Mouse (Mus musculus) small intestine, adult 2 months (tissue): ENCODE measurements around the gene Tspyl3. TPM values are rescaled to one million over a fixed set of nuclear protein-coding genes. Genes with fewer than 3 reads are reported as not detected.

ENCODE experiments used
- H3K27ac ChIP-seq: fragments of 200-500 bp; 2 replicates; pipeline ENCODE4 v1.5.1; 2012; ENCODE audit warnings: low read depth, low read length, control low read depth, inconsistent platforms; ENCODE audit not compliant: insufficient read depth
- H3K27me3 ChIP-seq: fragments of 200-500 bp; 2 replicates; pipeline ENCODE4 v1.6.1; 2012; ENCODE audit warnings: mild to moderate bottlenecking, moderate library complexity, low read length, inconsistent platforms; ENCODE audit not compliant: control insufficient read depth, insufficient read depth
- H3K36me3 ChIP-seq: fragments of 200-500 bp; 2 replicates; pipeline ENCODE4 v1.6.1; 2012; ENCODE audit warnings: mild to moderate bottlenecking, low read length, control low read depth, inconsistent platforms; ENCODE audit not compliant: control insufficient read depth, insufficient read depth
- H3K4me1 ChIP-seq: fragments of 200-500 bp; 2 replicates; pipeline ENCODE4 v1.6.1; 2012; ENCODE audit warnings: low read length, inconsistent platforms, mixed read lengths; ENCODE audit not compliant: control insufficient read depth, insufficient read depth, insufficient read length
- H3K4me3 ChIP-seq: fragments of 200-500 bp; 2 replicates; pipeline ENCODE4 v1.5.1; 2012; ENCODE audit warnings: low read depth, mild to moderate bottlenecking, control low read depth, inconsistent platforms, low read length, moderate library complexity
- CTCF ChIP-seq: fragments of 200-500 bp; IDR thresholded peaks from 2 replicates; pipeline ENCODE4 v1.5.1; 2012; ENCODE audit warnings: low read depth, mild to moderate bottlenecking, control low read depth, inconsistent platforms, low read length, moderate library complexity, mixed read lengths; ENCODE audit not compliant: insufficient replicate concordance, insufficient read length; ENCODE audit errors: extremely low read depth
- POLR2A ChIP-seq: fragments of 200-500 bp; IDR thresholded peaks from 2 replicates; pipeline ENCODE4 v1.6.1; 2012; ENCODE audit warnings: low read depth, mild to moderate bottlenecking, control low read depth, inconsistent platforms, low read length, moderate library complexity
- WGBS: fragments of 180-500 bp; shearing (Covaris S2); methylation state at CpG from one replicate; pipeline ENCODE4 v1.1.7; 2018; 5-methylcytosine and 5-hydroxymethylcytosine counted together
- polyA plus RNA-seq: library from polyadenylated mRNA; depleted of rRNA; stranded (reverse); fragments of >200 nt; gene quantifications from 2 replicates; pipeline ENCODE4 v1.2.3, GENCODE M21; 2012

Gene Tspyl3
- polyA plus RNA-seq, 1 experiment: 2.4 TPM

DNA sequence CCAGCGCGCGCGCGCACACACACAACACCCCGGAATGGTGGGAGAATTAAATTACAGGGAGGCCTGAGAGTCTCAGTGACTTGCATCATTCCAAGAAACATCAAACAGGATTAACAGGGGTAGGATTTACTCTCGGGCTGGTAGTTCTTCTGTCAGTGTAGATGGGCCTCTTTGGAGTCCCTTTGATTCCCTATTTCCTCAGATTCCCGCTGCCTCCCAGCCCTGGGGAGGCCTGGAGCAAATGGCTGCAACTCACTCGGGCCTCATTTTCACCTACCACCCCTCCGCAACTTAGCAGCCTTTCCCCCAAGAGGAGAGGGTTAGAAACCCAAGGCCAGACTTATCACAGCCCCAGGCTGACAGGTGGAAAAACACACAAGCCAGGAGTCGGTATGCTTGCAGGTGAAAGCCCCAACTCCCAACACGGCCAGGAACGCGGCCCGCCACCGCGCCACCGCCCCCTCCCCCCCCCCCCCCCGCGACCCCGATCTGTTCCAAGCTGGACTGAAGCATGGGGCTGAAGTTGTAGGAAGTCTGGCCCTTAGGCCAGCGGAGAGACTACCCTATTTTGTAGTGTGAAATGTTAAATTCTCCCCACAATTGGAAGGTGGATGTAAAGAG is 14.7 kb upstream of the Tspyl3 start:
- 5% methylated on average over 22 of the region's 22 CpGs for WGBS
- TF ChIP-seq POLR2A (no peak), CTCF (no peak)
- peak overlapping the region; percentile 85 for H3K4me3 ChIP-seq
- H3K27me3 ChIP-seq: no peaks in the 10 kb centered on the region
- H3K27ac ChIP-seq: peak overlapping the region; percentile 85
- H3K36me3 ChIP-seq: peaks cover 8% of the 10 kb centered on the region
- peaks cover 23% of the 10 kb centered on the region; the same call in 1 of the 2 replicates for H3K4me1 ChIP-seq

DNA sequence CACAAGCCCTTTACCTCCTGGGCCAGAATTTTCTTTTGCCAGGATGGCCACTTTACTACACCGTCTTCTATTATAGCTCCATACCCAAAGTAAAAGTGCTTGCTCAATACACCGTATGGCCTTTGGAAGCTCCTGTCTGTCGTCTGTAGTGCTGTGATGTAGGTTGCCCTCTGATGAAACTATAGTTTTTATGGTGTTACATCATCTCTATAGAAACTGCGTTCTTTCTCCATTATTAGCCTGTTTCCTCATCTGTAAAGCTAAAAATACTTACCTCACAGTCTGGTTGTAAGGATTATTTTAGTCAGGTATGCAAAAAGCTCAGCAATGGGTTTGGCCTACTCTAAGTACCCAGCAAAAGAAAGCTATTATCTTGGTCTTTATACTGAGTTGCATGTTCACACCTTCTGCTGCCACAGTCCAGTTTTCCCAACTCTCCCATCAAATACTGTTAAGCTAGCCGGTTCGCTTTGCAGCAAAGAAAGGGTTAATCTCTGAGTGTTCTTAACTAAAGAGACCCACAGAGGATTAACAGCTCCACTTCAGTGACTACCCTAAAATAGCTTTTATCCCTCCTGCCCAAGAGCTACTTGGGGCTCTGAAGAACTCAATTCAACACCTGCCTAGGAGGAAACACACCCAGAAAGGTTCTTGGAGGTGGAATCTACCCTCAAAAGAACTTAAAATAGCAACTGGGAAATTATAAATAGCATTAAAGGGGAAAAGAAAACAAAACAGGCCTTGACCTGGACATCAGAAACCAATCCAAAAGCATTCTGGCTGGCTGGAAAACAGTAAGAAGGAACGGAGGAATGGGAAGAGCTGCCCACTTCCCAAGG is 14.0 kb upstream of the Tspyl3 start:
- peaks cover 12% of the 10 kb centered on the region for H3K36me3 ChIP-seq
- H3K27me3 ChIP-seq: no peaks in the 10 kb centered on the region
- H3K27ac ChIP-seq: peak overlapping the region; percentile 69
- no peak for TF ChIP-seq CTCF
- TF ChIP-seq POLR2A: no peak
- H3K4me3 ChIP-seq: peak overlapping the region; percentile 85
- H3K4me1 ChIP-seq: peaks cover 23% of the 10 kb centered on the region; the same call in 1 of the 2 replicates
- WGBS: 16% methylated on average over 7 of the region's 7 CpGs

DNA sequence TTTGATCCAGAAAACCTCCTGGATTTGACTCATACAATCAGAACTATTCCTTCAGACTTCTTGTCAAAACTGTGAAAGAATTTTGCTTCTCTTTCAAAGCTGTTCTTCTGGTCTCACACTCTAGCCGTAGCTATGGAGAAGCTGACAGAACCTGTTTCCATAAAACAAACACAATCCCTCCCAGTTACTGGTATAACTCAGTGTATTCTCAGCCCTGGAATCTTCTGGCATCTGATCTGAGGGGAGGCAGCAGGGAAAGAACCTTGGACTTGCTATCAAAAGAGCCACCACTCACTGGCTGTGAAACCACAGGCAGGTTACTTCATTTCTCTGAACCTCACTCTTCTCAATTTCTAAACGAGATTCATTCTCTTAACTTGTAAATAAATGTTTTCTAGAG is 13.2 kb upstream of the Tspyl3 start:
- TF ChIP-seq CTCF (no peak), POLR2A (no peak)
- Histone ChIP-seq H3K4me3 (no peak overlapping the region), H3K36me3 (peaks cover 19% of the 10 kb centered on the region), H3K27me3 (no peaks in the 10 kb centered on the region), H3K4me1 (peaks cover 23% of the 10 kb centered on the region; the same call in 1 of the 2 replicates), H3K27ac (peak overlapping the region; percentile 54)
- WGBS: 16% methylated on average over 2 of the region's 2 CpGs

DNA sequence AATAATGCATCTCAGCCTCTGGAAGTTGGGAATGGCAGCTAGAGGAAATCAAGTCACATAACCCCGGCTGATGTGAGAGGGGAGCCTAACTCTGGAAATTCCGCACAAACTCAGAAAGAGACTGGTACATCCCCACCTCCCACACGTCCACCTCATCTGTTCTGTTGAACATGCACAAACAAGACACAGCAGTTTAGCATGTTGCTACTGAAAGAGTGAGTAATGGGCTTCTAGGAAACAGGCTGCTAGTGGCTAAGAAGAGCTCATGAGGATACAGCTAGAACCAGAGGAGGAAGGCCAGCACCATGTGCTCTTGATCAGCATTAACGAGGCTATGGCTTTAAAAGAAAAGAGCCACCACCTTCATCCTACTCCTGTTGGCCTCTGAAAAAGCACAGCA is 12.7 kb upstream of the Tspyl3 start:
- Histone ChIP-seq H3K27me3 (no peaks in the 10 kb centered on the region), H3K4me1 (peaks cover 20% of the 10 kb centered on the region; the same call in 1 of the 2 replicates), H3K4me3 (no peak overlapping the region), H3K36me3 (peaks cover 21% of the 10 kb centered on the region), H3K27ac (peak overlapping the region; percentile 41; the same call in 1 of the 2 replicates)
- no peak for TF ChIP-seq CTCF
- no peak for TF ChIP-seq POLR2A
- WGBS: 48% methylated on average over 4 of the region's 4 CpGs

DNA sequence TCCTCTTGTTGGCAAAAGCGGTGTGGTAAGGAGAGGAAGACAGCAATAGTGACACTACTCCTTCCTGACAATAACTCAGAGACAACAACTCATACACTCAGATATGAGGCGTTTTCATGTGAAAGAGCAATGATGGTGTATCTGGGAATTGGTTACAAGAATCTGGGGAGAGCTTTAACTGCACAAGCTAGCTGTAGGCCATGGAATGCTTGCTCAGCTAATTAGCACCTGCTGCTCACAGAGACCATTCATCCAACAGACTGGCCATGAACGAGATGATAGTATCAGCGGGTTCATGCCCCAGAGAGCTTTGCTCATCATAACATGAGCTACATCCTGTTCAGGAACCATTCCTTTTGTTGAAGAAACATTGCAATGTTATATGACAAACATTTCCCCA is 12.0 kb upstream of the Tspyl3 start:
- no peak overlapping the region for H3K27ac ChIP-seq
- TF ChIP-seq CTCF: no peak
- no peak for TF ChIP-seq POLR2A
- no peak overlapping the region for H3K4me3 ChIP-seq
- peaks cover 19% of the 10 kb centered on the region; the same call in 1 of the 2 replicates for H3K4me1 ChIP-seq
- peaks cover 25% of the 10 kb centered on the region for H3K36me3 ChIP-seq
- H3K27me3 ChIP-seq: no peaks in the 10 kb centered on the region
- WGBS: 43% methylated on average over 4 of the region's 4 CpGs

DNA sequence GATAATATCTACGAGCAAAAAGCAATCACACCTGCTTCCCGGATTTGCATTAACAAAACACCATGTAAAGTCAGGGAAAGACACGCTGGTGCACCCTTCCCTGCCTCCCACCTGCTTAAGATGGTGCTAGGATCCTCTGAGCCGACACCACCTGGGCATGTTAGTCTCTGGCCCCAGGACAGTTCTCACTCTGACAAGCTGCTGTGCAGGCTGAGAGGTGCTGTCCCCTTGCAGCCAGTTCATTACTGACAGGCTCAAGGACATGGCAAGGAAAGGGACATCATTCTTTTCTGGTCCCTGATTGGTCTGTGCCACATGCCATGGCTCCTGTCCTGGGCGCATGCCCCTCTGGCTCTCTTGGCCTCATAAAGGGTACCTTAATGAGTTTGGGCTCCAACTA is 3.3 kb upstream of the Tspyl3 start:
- TF ChIP-seq CTCF (no peak), POLR2A (no peak)
- Histone ChIP-seq H3K36me3 (peaks cover 49% of the 10 kb centered on the region), H3K4me3 (no peak overlapping the region), H3K4me1 (no peaks in the 10 kb centered on the region), H3K27me3 (no peaks in the 10 kb centered on the region), H3K27ac (no peak overlapping the region)
- WGBS: 78% methylated on average over 5 of the region's 5 CpGs

DNA sequence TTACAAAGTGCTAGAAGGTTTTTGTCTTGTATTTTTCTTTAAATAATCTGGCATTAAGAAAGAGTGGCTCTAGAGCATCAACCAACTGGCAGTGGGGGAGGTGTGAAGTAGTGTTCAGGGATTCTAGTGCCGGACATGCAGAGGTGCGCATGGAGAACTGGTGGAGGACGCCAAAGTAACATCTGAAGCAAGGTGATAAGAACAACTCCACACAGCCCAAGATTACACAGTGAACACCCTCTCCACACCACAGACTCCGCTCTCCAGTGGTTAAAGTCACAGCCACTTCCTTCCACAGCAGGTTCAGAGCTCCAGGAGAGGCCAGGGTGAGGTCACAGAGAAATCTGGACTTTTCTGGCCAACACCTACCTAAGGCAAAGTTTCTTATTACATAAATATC is 2.7 kb upstream of the Tspyl3 start:
- no peak overlapping the region for H3K27ac ChIP-seq
- peaks cover 45% of the 10 kb centered on the region for H3K36me3 ChIP-seq
- no peaks in the 10 kb centered on the region for H3K27me3 ChIP-seq
- no peaks in the 10 kb centered on the region for H3K4me1 ChIP-seq
- TF ChIP-seq POLR2A: no peak
- no peak for TF ChIP-seq CTCF
- no peak overlapping the region for H3K4me3 ChIP-seq
- 76% methylated on average over 4 of the region's 4 CpGs for WGBS
